Mouse (Mus musculus) left cerebral cortex, adult 9 months (tissue): ENCODE data around the gene Rps13.

Experiments used
- DNase-seq, 2 experiments: peaks; one replicate each; pipeline ENCODE4 v3.0.0; 2022; ENCODE audit warnings: low spot score in 2 of 2

Gene Rps13

GRCm38 (mm10) chr7:116292377-116292776 lies 41.6 kb downstream of the Rps13 start:
- no peak for DNase-seq

- no peak for DNase-seq
These were observed 43.4 kb downstream of the Rps13 start for GRCm38 (mm10) chr7:116290559-116290958.

DNA sequence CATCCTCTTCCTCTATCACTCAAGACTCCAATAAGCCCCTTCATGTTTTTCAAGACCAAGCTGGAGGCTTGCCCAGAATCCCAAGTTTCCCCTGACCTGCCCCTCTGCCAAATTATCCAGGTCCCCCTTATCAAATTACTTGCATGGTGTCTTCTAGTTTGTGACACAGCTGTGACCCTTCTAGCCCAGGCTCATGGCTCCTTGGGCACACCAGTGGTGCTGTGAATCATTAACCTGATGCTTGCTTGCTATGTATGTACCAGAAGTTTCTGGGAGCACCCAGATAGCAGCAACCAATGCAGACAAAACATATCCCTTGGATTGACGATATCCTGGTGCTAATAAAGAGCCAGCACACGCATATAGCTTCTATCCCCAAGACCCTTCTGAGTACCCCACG lies 45.0 kb downstream of the Rps13 start:
- no peak for DNase-seq

- DNase-seq: no peak
These were observed 46.0 kb downstream of the Rps13 start for GRCm38 (mm10) chr7:116287959-116288358.

DNA sequence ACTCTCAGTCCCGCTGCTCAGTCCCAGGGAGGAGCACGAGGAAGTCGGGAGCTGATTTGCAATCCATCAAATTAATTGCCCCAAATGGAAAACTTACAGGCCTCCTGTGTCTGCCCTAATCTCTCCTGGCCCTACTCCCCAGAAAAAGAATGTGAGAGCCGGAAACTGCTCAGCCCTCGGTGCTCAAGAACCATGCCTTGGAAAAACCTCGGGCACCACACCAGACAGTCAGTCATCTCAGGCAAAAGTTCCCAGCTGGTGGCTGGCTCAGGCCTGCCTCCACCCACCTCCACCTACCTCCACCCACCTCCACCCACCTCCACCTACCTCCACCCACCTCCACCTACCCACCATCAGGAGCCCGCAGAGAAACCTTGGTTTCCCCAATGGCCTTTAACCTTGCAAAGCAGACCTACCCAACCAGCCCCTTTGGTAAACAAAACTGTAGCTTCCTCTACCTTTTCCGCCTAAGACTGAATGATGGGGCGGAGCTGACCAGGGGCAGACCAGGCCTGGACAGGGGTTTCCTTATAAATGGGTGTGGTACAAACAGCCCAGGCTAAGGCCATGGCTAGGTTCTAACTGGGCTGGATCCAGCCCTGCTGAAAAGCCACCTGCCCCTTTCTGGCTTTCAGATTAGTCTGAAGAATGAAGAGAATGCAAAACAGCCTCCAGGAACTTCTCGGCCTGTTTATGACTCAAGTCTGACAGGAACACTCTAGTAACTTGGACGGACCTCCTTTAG lies 47.2 kb downstream of the Rps13 start:
- no peak for DNase-seq

- DNase-seq: no peak
These were observed 47.8 kb downstream of the Rps13 start for GRCm38 (mm10) chr7:116286173-116286572.

DNA sequence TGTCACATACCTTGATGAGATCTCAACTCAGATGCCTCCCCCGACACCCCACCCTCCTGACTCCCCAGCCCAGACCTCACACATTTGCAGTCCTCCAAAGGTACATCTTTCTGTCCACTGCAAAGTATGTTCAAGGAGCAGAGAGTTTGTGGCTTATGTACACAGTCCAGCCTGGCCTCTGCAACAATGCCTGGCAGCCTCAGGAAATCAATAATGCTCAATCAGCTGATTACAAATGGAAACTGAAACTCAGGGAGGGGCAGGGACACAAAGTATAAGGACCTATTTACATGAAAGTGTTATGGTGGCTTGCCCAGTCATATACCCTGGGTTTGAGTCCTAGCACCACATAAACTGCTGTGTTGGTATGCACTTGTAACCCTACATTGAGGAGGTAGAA lies 48.8 kb downstream of the Rps13 start:
- DNase-seq: no peak

DNA sequence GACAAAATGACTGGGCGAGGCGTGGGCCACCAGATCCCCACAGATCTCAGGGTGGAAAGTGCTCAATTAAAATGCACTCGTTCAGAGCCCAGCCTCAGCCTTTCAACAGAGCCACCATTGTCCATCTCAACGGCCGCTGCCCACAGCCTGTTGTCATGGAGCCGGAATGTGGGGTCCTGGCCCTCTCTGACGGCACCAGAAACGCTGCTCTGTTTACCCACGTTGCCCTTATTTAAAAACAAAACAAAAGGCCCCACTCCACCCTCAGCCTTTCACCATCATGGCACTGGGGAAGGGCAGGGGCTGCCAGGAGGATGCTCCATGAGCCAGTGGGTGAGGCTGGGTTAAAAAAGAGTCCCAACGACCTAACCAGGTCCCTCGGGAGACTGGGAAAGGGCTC lies 51.2 kb downstream of the Rps13 start:
- peak in 1 of 2 experiments; percentile 32 for DNase-seq
